Mouse (Mus musculus) splenic B cell, adult 2 months (primary cell): ENCODE data around the gene Ric8a.

Experiments used
- DNase-seq: peaks from one replicate; pipeline ENCODE4 v3.0.0-alpha.2; 2011; ENCODE audit warnings: low read depth, low spot score
- H3K27me3 ChIP-seq: 2 replicates; pipeline ENCODE4 v1.6.1; 2012; ENCODE audit warnings: mild to moderate bottlenecking, low read length, moderate library complexity, mixed read lengths; ENCODE audit not compliant: control insufficient read depth, poor library complexity, insufficient read depth, severe bottlenecking
- H3K36me3 ChIP-seq: 2 replicates; pipeline ENCODE4 v1.6.1; 2012; ENCODE audit warnings: mild to moderate bottlenecking, low read length, moderate library complexity, mixed read lengths; ENCODE audit not compliant: control insufficient read depth, poor library complexity, insufficient read depth, severe bottlenecking

Ric8a gene

GRCm38 (mm10) chr7:140856785-140857549 lies at the start of gene Ric8a:
Gene Ric8a (plus strand): TSS chr7:140856957.
- Histone ChIP-seq H3K27me3 (no peaks in the 10 kb centered on the region), H3K36me3 (peaks cover 9% of the 10 kb centered on the region)
- DNase-seq: peak; percentile 79

GRCm38 (mm10) chr7:140810496-140810895 lies 46.3 kb upstream of the Ric8a start:
- Histone ChIP-seq H3K27me3 (no peaks in the 10 kb centered on the region), H3K36me3 (no peaks in the 10 kb centered on the region)
- DNase-seq: peak; percentile 19

- no peak for DNase-seq
- no peaks in the 10 kb centered on the region for H3K36me3 ChIP-seq
Measured at GRCm38 (mm10) chr7:140811714-140812113, 45.0 kb upstream of the Ric8a start.

GRCm38 (mm10) chr7:140812850-140813249 lies 43.9 kb upstream of the Ric8a start:
- Histone ChIP-seq H3K27me3 (no peaks in the 10 kb centered on the region), H3K36me3 (no peaks in the 10 kb centered on the region)
- DNase-seq: no peak

More at GRCm38 (mm10) chr7:140811714-140812113, 45.0 kb upstream of the Ric8a start:
- no peaks in the 10 kb centered on the region for H3K27me3 ChIP-seq

- H3K27me3 ChIP-seq: 0 out of 2 replicates have a peak, but pooled peaks cover 1% of the 10 kb centered on the region
- no peaks in the 10 kb centered on the region for H3K36me3 ChIP-seq
- no peak for DNase-seq
Measured at GRCm38 (mm10) chr7:140820173-140820572, 36.6 kb upstream of the Ric8a start.

- Histone ChIP-seq H3K36me3 (no peaks in the 10 kb centered on the region), H3K27me3 (0 out of 2 replicates have a peak, but pooled peaks cover 1% of the 10 kb centered on the region)
- DNase-seq: no peak
Measured at GRCm38 (mm10) chr7:140821305-140821652, 35.5 kb upstream of the Ric8a start.

GRCm38 (mm10) chr7:140821653-140822329 lies 35.0 kb upstream of the Ric8a start, which contains the start of gene Zfp941:
Gene Zfp941 (minus strand): TSS chr7:140822178.
- DNase-seq: no peak
- Histone ChIP-seq H3K27me3 (0 out of 2 replicates have a peak, but pooled peaks cover 1% of the 10 kb centered on the region), H3K36me3 (no peaks in the 10 kb centered on the region)

GRCm38 (mm10) chr7:140822731-140823130 lies 34.0 kb upstream of the Ric8a start:
- H3K36me3 ChIP-seq: no peaks in the 10 kb centered on the region
- 0 out of 2 replicates have a peak, but pooled peaks cover 1% of the 10 kb centered on the region for H3K27me3 ChIP-seq
- no peak for DNase-seq

- peak; percentile 13 for DNase-seq
- H3K27me3 ChIP-seq: no peaks in the 10 kb centered on the region
Measured at GRCm38 (mm10) chr7:140828171-140828881, 28.4 kb upstream of the Ric8a start.

GRCm38 (mm10) chr7:140831447-140831846 lies 25.3 kb upstream of the Ric8a start:
- DNase-seq: no peak
- no peaks in the 10 kb centered on the region for H3K36me3 ChIP-seq
- no peaks in the 10 kb centered on the region for H3K27me3 ChIP-seq

More at GRCm38 (mm10) chr7:140828171-140828881, 28.4 kb upstream of the Ric8a start:
- H3K36me3 ChIP-seq: no peaks in the 10 kb centered on the region

GRCm38 (mm10) chr7:140833341-140833740 lies 23.4 kb upstream of the Ric8a start:
- no peaks in the 10 kb centered on the region for H3K27me3 ChIP-seq
- H3K36me3 ChIP-seq: no peaks in the 10 kb centered on the region
- DNase-seq: no peak

- no peaks in the 10 kb centered on the region for H3K27me3 ChIP-seq
- DNase-seq: no peak
- no peaks in the 10 kb centered on the region for H3K36me3 ChIP-seq
Measured at GRCm38 (mm10) chr7:140834968-140835757, 21.6 kb upstream of the Ric8a start, which contains the start of gene Urah. Gene Urah (plus strand): TSS chr7:140835018.

GRCm38 (mm10) chr7:140835758-140836087 lies 21.0 kb upstream of the Ric8a start:
- no peak for DNase-seq

More at GRCm38 (mm10) chr7:140835758-140836087, 21.0 kb upstream of the Ric8a start:
- H3K27me3 ChIP-seq: no peaks in the 10 kb centered on the region
- H3K36me3 ChIP-seq: no peaks in the 10 kb centered on the region
